In genomic region chr7:81281240-81281639, GRCm38 (mm10) we compare ENCODE assay signal across 24 mouse cellular contexts.
DNase-seq lines count a peak whose midpoint lies in the region; ATAC-seq and TF ChIP-seq lines count a peak whose summit lies in the region.
"Had no signal": no experiment of that assay in that cellular context is flagged by ENCODE, and none has a peak within 500 bp of the region (broad histone marks: within the 10 kb centered on the region; RNA-seq: fewer than 3 reads in every experiment).

No protein-coding gene starts in this region.

- no peaks in the 10 kb centered on the region for H3K4me1 ChIP-seq in kidney, postnatal 0 days (replicated peaks; ENCODE audit: insufficient read depth, low read length)
- H3K4me1 ChIP-seq: forebrain, embryonic 13.5 days; heart, embryonic 13.5 days had no signal

- 70% methylated on average over 1 of the region's 1 CpGs for WGBS in kidney, postnatal 0 days

- H3K9me3 ChIP-seq in kidney, postnatal 0 days (replicated peaks; ENCODE audit: low read length), result no peaks in the 10 kb centered on the region
- H3K9me3 ChIP-seq: forebrain, embryonic 10.5 days; forebrain, embryonic 13.5 days; heart, embryonic 13.5 days had no signal

- no peak overlapping the region for H3K4me3 ChIP-seq in kidney, postnatal 0 days (replicated peaks; ENCODE audit: low read depth, low read length)
- H3K4me3 ChIP-seq: forebrain, embryonic 10.5 days; forebrain, embryonic 13.5 days; heart, embryonic 13.5 days had no signal

- H3K4me2 ChIP-seq in kidney, postnatal 0 days (ENCODE audit: low read length), result no peak overlapping the region
- H3K4me2 ChIP-seq: forebrain, embryonic 13.5 days; heart, embryonic 13.5 days; hindbrain, embryonic 14.5 days had no signal

- H3K27me3 ChIP-seq in kidney, postnatal 0 days (ENCODE audit: insufficient read depth, low read length), result no peaks in the 10 kb centered on the region
- H3K27me3 ChIP-seq: forebrain, embryonic 13.5 days; heart, embryonic 13.5 days had no signal

- no peak for DNase-seq in kidney, postnatal 0 days (ENCODE audit: low spot score)
- no peak for DNase-seq in kidney, adult 9 months
- no peak for DNase-seq in left cerebral cortex, postnatal 14 days (ENCODE audit: low spot score in 2 of 2)
- DNase-seq: adrenal gland, postnatal 10 days; adrenal gland, postnatal 36 days; cerebellum, adult 11 months; cerebellum, adult 2 months; cerebellum, adult 9-11 months; cerebellum, postnatal 25 days; gastrocnemius, postnatal 10 days; gastrocnemius, postnatal 36 days; heart, adult 18-20 months; heart, postnatal 14 days; heart, postnatal 4 days had no signal

- no peak for ATAC-seq in kidney, postnatal 0 days (replicated peaks; ENCODE audit: low FRiP score, low read depth)
- 0 out of 2 replicates have a peak, but pooled peaks have one; percentile 22 for ATAC-seq in common myeloid progenitor, adult 5-6 weeks (replicated peaks; ENCODE audit: low read depth, poor library complexity, severe bottlenecking)
- ATAC-seq in megakaryocyte, adult 5-6 weeks (ENCODE audit: poor library complexity, severe bottlenecking), result peak; percentile 56; the same call in 1 of the 2 replicates
- ATAC-seq in megakaryocyte progenitor cell, adult 5-6 weeks (replicated peaks; ENCODE audit: poor library complexity), result no peak
- ATAC-seq: forebrain, embryonic 13.5 days; forebrain, embryonic 16.5 days; hindbrain, postnatal 0 days; inflammation-experienced regulatory T-cells, adult 6 months had no signal

- H3K36me3 ChIP-seq in kidney, postnatal 0 days (ENCODE audit: insufficient read depth, low read length), result no peaks in the 10 kb centered on the region
- H3K36me3 ChIP-seq: forebrain, embryonic 10.5 days; heart, embryonic 13.5 days had no signal

- TF ChIP-seq CTCF in kidney, postnatal 0 days (IDR thresholded peaks at IDR 0.05; ENCODE audit: low read depth), result no peak

- H3K27ac ChIP-seq in kidney, postnatal 0 days, result peak overlapping the region; percentile 13; the same call in 1 of the 2 replicates
- H3K27ac ChIP-seq: forebrain, embryonic 10.5 days; forebrain, embryonic 13.5 days; heart, embryonic 13.5 days; hindbrain, embryonic 14.5 days; hindbrain, postnatal 0 days had no signal

- intact Hi-C loops in left cerebral cortex, postnatal 14 days (cut with DNase I), result no loop called here

- no peak overlapping the region for H3K9ac ChIP-seq in kidney, postnatal 0 days (ENCODE audit: low read depth, low read length)
- H3K9ac ChIP-seq: forebrain, embryonic 13.5 days; heart, embryonic 13.5 days; hindbrain, embryonic 14.5 days had no signal

Comparison
In these comparisons a context has a peak if more than half of its experiments do, and no peak if none do; other contexts are left out.
1. ATAC-seq: peak in common myeloid progenitor, adult 5-6 weeks (single experiment) and megakaryocyte, adult 5-6 weeks (single experiment); none in kidney, postnatal 0 days (single experiment) and megakaryocyte progenitor cell, adult 5-6 weeks (single experiment).